Mouse (Mus musculus) T-helper 1 cell (primary cell): Measurements from ENCODE around the gene Olfr1288.

Experiments
- in situ Hi-C: fragments of 300-600 bp; cut with MboI, MseI; formaldehyde crosslinking; loops from one replicate; pipeline ENCODE4 v1.15.1; 2025; ENCODE audit warnings: high pct_unique_total_duplicates

The Olfr1288 gene

DNA sequence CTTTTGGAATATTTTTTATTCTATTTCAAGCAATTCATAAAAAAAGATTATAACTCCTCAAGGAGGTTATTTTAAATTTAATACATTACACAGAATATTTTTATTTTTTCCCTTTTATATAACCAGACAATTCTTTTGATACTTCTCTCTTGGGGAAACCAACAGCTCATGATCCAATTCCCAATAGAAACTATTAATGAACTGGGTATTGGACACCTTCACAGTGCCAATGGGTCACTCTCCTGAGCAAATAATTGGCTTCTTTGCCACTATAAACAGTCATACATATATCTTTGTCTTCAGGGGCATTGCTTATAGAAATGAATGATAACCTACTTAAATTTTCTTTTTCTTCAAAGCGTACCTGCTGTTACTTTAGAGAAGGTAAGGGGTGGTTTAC is at the start of gene Olfr1288:
Gene Olfr1288, plus strand, starts transcription at position 301 of the 400 bp plus-strand sequence.
- in situ Hi-C loops: loop anchor here (25.0 kb wide), 1 partner anchor 1664 kb away; no protein-coding TSS in a partner anchor

DNA sequence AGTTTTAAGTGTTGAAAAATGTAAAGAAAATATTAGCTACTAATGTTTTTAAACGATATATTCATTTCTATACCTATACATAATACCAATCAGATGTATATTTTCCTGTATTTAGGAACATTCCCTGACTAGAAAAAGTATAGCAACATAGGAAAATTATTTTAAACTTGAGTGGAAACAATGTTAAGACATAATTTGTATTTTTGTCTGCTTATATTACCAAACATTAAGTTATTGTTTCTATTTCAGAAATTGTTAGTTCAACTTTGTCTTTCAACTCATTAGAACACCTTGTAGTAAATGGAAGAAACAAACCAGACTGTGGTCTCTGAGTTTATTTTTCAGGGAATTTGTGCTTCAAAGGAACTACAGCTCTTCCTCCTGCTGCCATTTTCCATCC is 25.1 kb upstream of the Olfr1288 start, which contains the start of gene Olfr1287:
Gene Olfr1287, plus strand, starts transcription at position 301 of the 400 bp plus-strand sequence.
- in situ Hi-C loops: no loop called here

DNA sequence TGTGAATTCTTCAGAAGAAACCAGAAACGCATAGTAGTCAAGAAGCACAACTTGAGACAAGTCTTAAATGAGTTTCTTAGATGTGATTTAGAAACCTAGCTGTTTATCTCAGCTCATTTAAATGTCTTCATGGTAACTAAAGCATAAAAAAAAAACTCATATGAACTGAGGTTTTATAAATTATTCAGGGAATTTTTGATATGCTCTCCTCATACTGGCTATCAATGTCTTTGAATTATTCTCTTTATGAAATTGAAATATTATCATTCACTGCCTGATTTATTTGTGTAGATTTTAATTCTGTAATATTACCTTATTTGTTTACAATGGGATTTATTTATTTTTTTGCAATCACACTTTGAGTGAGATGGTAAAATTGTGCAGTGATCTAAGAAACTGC is 6.6 kb downstream of the Olfr1288 start, which contains the start of gene Olfr1289:
Gene Olfr1289, plus strand, starts transcription at position 301 of the 400 bp plus-strand sequence.
- in situ Hi-C loops: no loop called here

DNA sequence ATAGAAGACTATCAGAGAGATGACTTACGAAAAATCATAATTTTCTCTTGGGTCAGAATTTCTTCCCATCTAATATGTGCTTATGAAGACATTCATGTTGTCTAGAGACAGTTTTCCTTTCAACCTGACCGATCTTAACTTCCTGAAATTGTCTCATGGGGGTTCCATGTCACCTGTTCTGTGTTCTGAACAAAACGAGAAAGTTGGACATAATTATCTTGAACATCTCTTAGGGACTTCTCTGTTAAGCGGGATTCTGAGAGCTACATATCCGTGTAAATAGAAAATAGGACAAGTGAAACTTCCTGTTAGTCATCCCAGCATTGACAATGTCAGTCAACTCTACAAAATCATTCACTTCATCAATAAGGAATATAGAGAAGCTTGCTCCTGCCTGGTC is 19.8 kb downstream of the Olfr1288 start, which contains the start of gene Olfr1290:
Gene Olfr1290, minus strand, starts transcription at position 101 of the 400 bp plus-strand sequence.
- in situ Hi-C loops: no loop called here

DNA sequence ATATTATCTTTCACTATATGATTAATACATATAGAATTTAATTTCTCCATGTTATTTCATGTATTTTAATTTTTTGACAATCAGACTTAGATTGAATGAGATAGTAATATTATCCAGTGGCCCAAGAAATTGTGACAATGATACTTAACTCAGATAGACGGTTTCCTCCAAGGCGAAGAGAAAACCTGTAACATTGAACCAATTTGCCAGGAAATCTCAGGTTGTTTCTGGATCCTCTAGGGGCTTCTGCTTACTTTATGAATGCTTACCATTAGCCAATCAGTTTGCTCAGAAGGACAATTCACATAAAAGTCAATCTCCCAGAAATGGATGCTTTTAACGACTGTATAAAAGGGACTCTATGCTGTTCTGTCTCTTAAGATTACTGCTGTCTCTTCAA is 23.0 kb downstream of the Olfr1288 start, which contains the start of gene Olfr1291-ps1:
Gene Olfr1291-ps1, plus strand, starts transcription at position 301 of the 400 bp plus-strand sequence.
- in situ Hi-C loops: no loop called here

DNA sequence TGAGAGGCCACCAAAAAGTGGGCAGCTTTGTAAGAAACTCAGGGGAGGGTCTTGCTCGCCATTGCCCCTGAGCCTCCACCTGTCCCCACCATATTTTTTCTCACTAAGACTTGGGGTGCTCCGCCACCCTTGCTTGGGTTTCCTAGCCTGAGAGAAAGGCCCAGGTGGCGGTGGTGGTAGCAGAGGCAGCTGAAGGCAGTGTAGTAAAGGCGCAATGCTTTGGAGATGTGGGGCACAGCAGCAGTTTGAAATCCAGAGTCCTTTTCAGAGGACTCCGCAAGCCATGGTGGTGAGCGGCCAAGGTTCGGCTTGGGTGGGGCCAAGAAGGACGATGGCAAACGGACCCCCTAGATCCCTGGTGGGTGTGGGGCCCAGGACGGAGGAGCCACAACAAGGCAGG is 43.5 kb downstream of the Olfr1288 start:
- in situ Hi-C loops: no loop called here

DNA sequence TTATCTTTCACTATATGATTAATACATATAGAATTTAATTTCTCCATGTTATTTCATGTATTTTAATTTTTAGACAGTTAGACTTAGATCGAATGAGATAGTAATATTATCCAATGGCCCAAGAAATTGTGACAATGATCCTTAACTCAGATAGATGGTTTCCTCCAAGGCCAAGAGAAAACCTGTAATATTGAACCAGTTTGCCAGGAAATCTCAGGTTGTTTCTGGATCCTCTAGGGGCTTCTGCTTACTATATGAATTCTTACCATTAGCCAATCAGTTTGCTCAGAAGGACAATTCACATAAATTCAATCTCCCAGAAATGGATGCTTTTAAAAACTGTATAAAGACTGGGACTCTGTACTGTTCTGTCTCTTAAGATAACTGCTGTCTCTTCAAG is 51.0 kb downstream of the Olfr1288 start, which contains the start of gene Olfr1293-ps:
Gene Olfr1293-ps, plus strand, starts transcription at position 301 of the 400 bp plus-strand sequence.
- in situ Hi-C loops: no loop called here
